Mouse (Mus musculus) skeletal muscle tissue, adult 2 months (tissue): ENCODE measurements around the gene Mettl9.

Experiments
- DNase-seq: peaks from one replicate; pipeline ENCODE4 v3.0.0-alpha.2; 2012; ENCODE audit warnings: low read depth, low spot score

Mettl9 gene

GRCm38 (mm10) chr7:121098614-121099389, 64.6 kb downstream of the Mettl9 start:
- no peak for DNase-seq

- DNase-seq, result peak; percentile 19
Measured at GRCm38 (mm10) chr7:121107851-121108250, 73.6 kb downstream of the Mettl9 start.

GRCm38 (mm10) chr7:121111321-121111720, 77.1 kb downstream of the Mettl9 start:
- peak; percentile 36 for DNase-seq

- DNase-seq, result no peak
Measured at GRCm38 (mm10) chr7:121111762-121112161, 77.5 kb downstream of the Mettl9 start.

GRCm38 (mm10) chr7:121120143-121120818, 86.0 kb downstream of the Mettl9 start:
- DNase-seq, result peak; percentile 73
